Mouse (Mus musculus): ENCODE data around the gene Pstk.

DNA sequence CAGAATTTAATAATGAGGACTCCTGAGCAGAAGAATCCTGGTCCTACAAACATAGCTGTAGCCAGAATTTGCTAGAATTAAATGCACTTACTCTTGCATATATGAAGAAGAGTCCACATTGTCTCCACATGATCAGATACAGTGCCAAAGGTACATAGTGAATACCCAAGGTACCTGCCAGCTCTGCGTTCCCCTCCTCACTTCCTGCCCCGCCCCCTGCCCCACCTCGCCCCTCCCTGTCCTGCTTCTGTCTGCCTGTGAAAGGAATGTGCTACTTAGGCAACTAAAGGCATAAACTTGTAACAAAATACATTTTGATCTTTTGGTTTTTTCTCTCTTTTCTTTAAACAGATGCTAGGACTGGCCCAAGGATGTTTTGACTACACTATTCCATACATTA, 66.1 kb downstream of the Pstk start:
- no peak for TF ChIP-seq CTCF (IDR thresholded peaks at IDR 0.05; ENCODE audit: control insufficient read depth, insufficient read depth, insufficient read length)
- TF ChIP-seq USF1 (IDR thresholded peaks at IDR 0.05; ENCODE audit: low read depth): no peak

Measured in C2C12 (cell line).